Mouse (Mus musculus): ENCODE data around the gene Hist1h3b.
A peak's percentile ranks its signal among the peaks of the same experiment; 100 is the strongest.
"Not testable (repeated sequence)": the region's sequence is repeated elsewhere in the genome, so short reads cannot be mapped to it uniquely, and the experiment has no call there.

The Hist1h3b gene

DNA sequence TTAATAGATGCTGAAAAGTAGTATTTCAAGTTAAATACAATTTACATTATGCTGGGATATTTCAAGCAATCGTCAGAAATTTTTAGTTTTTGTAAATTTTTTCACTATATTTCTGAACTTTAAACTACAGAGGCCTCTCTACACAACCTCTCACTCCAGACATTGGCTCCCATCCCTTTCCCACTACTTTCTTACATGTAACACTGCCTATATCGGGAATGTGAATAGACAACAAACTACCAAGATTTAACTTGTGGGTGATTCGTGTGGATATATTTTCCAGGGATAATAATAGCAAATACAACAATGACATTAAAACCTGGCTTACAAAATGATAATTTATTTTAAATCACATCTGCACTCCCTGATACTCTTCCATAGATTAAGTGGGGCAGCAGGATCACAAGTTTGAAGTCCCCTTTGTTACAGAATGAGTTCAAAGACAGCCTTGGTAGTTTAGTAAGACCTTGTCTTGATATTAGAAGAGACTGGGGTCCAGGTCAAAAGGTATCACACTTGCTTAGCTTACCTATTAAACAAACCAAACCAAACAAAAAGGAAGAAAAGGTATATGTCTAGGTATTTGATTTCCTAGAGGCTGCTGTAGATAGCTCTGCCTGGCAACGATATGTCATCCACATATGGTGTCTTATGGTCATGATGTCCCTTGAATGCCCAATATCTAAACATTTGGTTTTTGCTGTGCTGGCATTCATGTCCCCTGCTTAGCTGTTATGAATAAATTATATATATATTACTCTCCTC lies 1.4 kb downstream of the Hist1h3b start:
- DNase-seq (ENCODE audit: low spot score in 2 of 2), result no peak

DNA sequence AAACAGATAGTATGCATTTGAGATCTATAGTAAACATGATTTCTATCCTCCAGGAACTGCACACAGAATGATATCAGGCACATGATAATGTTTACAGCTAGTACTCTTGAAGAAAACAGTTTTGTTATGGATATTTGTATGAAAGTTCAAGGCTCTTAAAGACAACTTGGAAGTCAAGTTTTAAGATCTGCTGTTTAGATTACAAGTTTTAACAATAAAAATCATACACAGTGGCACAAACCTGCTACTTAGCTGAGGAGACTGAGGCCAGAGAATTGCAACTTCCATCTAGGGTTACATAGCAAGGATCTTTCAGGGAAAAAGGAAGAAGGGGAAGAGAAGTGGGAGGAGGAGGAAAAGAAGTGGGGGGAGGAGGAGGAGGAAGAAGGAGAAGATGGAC lies 2.9 kb downstream of the Hist1h3b start:
- no peak for DNase-seq (ENCODE audit: low spot score in 2 of 2)

- DNase-seq (ENCODE audit: low spot score in 2 of 2), result peak; percentile 94 to 96
These were observed 4.7 kb downstream of the Hist1h3b start, which contains the start of gene Hist1h4b for GRCm38 (mm10) chr13:23756790-23757189. Gene Hist1h4b, plus strand, starts transcription at chr13:23757013.

DNA sequence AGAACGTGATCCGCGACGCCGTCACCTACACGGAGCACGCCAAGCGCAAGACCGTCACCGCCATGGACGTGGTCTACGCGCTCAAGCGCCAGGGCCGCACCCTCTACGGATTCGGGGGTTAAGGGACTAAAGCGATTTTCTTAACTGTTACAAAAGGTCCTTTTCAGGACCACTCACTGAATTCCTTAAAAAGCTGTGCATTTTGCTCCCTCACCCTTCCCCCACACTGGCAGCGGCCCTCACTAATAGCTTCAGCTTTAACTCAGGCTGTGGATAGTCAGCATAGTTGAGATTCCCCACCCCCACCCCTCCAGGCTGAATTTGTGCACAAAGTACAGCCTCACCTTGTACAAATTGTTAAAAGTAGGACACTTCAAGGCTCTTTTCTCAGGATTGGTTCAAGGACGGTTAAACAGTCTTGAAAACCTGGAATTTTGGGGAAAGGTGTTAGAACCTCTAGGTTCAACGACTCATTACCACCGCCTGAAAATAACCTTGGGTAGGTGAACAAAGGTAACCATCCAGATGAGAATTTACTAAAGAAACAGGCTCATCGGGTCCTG lies 5.2 kb downstream of the Hist1h3b start:
- peak in 1 of 2 experiments; percentile 28 for DNase-seq (ENCODE audit: low spot score in 2 of 2)

GRCm38 (mm10) chr13:23757921-23758320 lies 5.9 kb downstream of the Hist1h3b start:
- no peak for DNase-seq (ENCODE audit: low spot score in 2 of 2)

- no peak for DNase-seq (ENCODE audit: low spot score in 2 of 2)
These were observed 7.2 kb downstream of the Hist1h3b start for GRCm38 (mm10) chr13:23759251-23759771.

DNA sequence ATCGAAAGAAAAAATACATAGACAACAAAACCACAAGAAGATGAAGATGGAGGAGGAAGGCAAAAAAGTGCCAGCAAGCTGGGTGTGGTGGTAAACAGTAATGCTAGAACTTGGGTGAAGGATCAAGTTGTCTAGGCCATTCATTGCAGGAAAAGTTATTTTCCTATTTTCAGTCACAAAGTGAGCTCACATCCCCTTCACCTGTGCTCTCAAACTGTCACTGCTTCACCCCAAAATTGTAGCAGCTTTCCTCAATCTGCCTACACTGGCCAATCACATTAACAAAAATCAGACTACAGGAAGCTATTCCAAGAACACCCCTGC lies 7.8 kb downstream of the Hist1h3b start:
- no peak for DNase-seq (ENCODE audit: low spot score in 2 of 2)

DNA sequence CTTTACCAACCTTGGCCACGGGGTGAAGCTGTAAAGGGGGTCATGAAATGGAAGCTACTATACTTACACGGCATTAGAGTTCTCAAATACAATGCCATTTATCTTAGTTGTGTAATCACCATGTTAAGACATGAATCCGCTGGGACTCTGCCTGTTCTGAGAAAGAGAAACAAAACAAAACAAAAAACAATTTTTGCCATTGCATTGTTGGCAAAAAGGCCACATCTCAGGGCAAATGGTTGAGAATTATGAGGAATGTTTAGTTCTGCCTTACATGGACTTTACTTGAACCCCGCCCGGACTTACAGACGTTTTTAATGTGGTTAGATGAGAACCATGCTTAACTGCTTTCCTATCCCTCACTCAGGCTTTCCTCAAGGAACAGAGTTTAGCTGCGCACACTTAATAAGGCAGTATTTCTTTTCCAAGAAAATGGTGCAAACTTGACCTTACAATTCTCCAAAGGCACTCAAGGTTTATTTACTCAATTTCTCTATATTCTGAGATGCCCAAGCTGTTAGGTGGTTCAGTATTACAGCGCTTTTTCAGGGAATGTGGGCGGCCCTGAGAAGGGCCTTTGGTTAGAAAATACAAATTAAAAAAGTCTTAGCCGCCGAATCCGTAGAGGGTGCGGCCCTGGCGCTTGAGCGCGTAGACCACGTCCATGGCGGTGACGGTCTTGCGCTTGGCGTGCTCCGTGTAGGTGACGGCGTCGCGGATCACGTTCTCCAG lies 8.3 kb downstream of the Hist1h3b start:
- peak; percentile 31 to 42 for DNase-seq (ENCODE audit: low spot score in 2 of 2)

GRCm38 (mm10) chr13:23760972-23761864 lies 9.2 kb downstream of the Hist1h3b start, which contains the start of gene Hist1h4a:
Gene Hist1h4a, minus strand, starts transcription at chr13:23761230.
- peak; percentile 100 for DNase-seq (ENCODE audit: low spot score in 2 of 2)

GRCm38 (mm10) chr13:23761871-23762821 lies 10.1 kb downstream of the Hist1h3b start, which contains the start of gene Hist1h3a:
Gene Hist1h3a, minus strand, starts transcription at chr13:23762386.
- DNase-seq (ENCODE audit: low spot score in 2 of 2), result peak; percentile 44 to 73

DNA sequence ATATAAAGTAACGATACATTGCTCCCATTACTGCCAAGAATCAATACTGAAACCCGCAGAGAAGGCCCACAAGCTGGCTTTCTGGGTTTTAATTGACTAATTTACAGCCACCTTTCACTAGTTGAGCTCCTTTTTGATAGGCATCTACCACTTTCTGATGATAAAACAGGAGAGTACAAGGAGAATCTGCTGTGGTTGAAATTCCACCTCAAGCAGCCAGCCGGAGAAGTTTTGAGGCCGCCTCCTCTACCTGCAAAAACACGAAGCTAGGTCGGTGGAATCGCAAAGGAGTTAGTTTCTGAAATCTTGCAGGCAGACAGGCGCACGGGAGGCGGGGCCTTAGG lies 11.1 kb downstream of the Hist1h3b start:
- DNase-seq (ENCODE audit: low spot score in 2 of 2), result no peak

GRCm38 (mm10) chr13:23763586-23764323 lies 11.7 kb downstream of the Hist1h3b start, which contains the start of gene Hist1h1a:
Gene Hist1h1a, plus strand, starts transcription at chr13:23763666.
- DNase-seq (ENCODE audit: low spot score in 2 of 2), result peak; percentile 91 to 92

DNA sequence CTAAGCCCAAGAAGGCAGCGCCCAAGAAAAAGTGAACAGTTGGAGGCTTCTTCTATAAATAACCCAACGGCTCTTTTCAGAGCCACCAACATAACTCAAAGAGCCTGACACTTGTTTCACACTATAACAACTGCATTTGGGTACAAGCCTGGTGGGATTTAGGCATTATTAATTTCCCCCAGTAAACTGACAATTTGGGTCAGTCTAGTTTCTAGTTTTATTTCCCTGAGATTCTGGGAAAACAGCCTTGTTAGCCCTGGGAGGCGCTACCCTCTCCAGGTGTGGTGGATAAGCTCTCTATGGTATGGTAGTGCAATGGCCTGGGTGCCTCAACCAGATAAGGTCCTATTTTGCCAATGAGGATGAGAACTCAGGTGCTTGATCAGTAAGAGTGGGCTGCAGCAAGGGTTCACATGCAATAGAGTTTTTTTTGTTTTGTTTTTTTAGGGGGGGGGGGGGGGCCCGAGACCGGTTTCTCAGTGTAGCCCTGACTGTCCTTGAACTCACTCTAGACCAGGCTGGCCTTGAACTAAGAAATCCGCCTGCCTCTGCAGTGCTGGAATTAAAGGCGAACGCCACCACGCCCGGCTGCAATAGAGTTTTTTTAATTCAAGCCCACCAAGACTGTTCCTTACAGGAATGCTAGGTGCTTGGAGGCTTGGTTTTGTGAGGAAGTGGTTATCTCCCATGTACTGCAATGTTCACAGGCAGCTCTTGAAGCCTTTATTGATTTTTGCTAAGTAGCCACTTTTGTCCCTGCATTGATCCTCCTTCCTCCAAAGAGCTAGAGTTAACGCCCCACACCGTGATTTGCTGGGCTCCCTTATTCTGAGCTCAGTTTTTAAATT lies 12.5 kb downstream of the Hist1h3b start:
- DNase-seq (ENCODE audit: low spot score in 2 of 2), result no peak

- no peak for DNase-seq (ENCODE audit: low spot score in 2 of 2)
These were observed 13.1 kb downstream of the Hist1h3b start for GRCm38 (mm10) chr13:23765172-23765513.

GRCm38 (mm10) chr13:23766772-23767171 lies 14.7 kb downstream of the Hist1h3b start:
- no peak for DNase-seq (ENCODE audit: low spot score in 2 of 2)

- DNase-seq (ENCODE audit: low spot score in 2 of 2), result no peak
These were observed 16.8 kb downstream of the Hist1h3b start for GRCm38 (mm10) chr13:23768834-23769397.

GRCm38 (mm10) chr13:23769613-23770012 lies 17.5 kb downstream of the Hist1h3b start, which contains the start of gene Trim38:
Gene Trim38, plus strand, starts transcription at chr13:23769913.
- not testable (repeated sequence) for DNase-seq (ENCODE audit: low spot score in 2 of 2)
